Mouse (Mus musculus) embryonic facial prominence, embryonic 15.5 days (tissue): ENCODE measurements around the gene Gabbr2. TPM values are rescaled to one million over a fixed set of nuclear protein-coding genes. Genes with fewer than 3 reads are reported as not detected.

ENCODE experiments used
- ATAC-seq: fragments of 200-750 bp; cut with Nextera tagmentation; 2 replicates; pipeline ENCODE4 v1.8.0; 2017; ENCODE audit warnings: low read depth, moderate TSS enrichment; ENCODE audit not compliant: insufficient number of reproducible peaks, low FRiP score, low TSS enrichment
- H3K27ac ChIP-seq: fragments of 300-500 bp; sonication (generic); replicated peaks from 2 replicates; pipeline ENCODE4 v1.5.1; 2015; ENCODE audit warnings: mild to moderate bottlenecking, inconsistent platforms
- H3K27me3 ChIP-seq: fragments of 300-500 bp; sonication (generic); 2 replicates; pipeline ENCODE4 v1.6.1; 2015; ENCODE audit warnings: inconsistent platforms
- H3K36me3 ChIP-seq: fragments of 300-500 bp; sonication (generic); 2 replicates; pipeline ENCODE4 v1.6.1; 2015; ENCODE audit warnings: mild to moderate bottlenecking, inconsistent platforms
- H3K4me1 ChIP-seq: fragments of 300-500 bp; sonication (generic); 2 replicates; pipeline ENCODE4 v1.6.1; 2015; ENCODE audit warnings: inconsistent platforms
- H3K4me2 ChIP-seq: fragments of 300-500 bp; sonication (generic); replicated peaks from 2 replicates; pipeline ENCODE4 v1.6.1; 2015; ENCODE audit warnings: mild to moderate bottlenecking, inconsistent platforms
- H3K4me3 ChIP-seq: fragments of 300-500 bp; sonication (generic); replicated peaks from 2 replicates; pipeline ENCODE4 v1.5.1; 2015; ENCODE audit warnings: mild to moderate bottlenecking, inconsistent platforms
- H3K9ac ChIP-seq: fragments of 300-500 bp; sonication (generic); 2 replicates; pipeline ENCODE4 v1.6.1; 2015; ENCODE audit warnings: inconsistent platforms
- H3K9me3 ChIP-seq: fragments of 300-500 bp; sonication (generic); replicated peaks from 2 replicates; pipeline ENCODE4 v1.6.1; 2016; ENCODE audit warnings: inconsistent platforms
- WGBS: fragments of 180-500 bp; shearing (Covaris S2); methylation state at CpG from one replicate; pipeline ENCODE4 v1.1.7; 2015; 5-methylcytosine and 5-hydroxymethylcytosine counted together
- polyA plus RNA-seq: library from polyadenylated mRNA; unstranded; fragments of >200 nt; fragmentation: Nextera tagmentation; extraction: Ambion mirVana; gene quantifications from 2 replicates; pipeline ENCODE4 v1.2.1, GENCODE M21; 2015

Gene Gabbr2
- polyA plus RNA-seq, 1 experiment from 2014 or later: 0.27 TPM

GRCm38 (mm10) chr4:46758340-46759041 is 233.2 kb downstream of the Gabbr2 start:
- Histone ChIP-seq H3K27me3 (no peaks in the 10 kb centered on the region), H3K4me1 (no peaks in the 10 kb centered on the region), H3K4me3 (no peak overlapping the region), H3K36me3 (no peaks in the 10 kb centered on the region), H3K4me2 (no peak overlapping the region), H3K9me3 (no peaks in the 10 kb centered on the region), H3K9ac (no peak overlapping the region), H3K27ac (no peak overlapping the region)
- no peak for ATAC-seq
- WGBS: 60% methylated on average over 7 of the region's 7 CpGs

GRCm38 (mm10) chr4:46754407-46755194 is 237.1 kb downstream of the Gabbr2 start:
- Histone ChIP-seq H3K27me3 (no peaks in the 10 kb centered on the region), H3K36me3 (no peaks in the 10 kb centered on the region), H3K4me3 (no peak overlapping the region), H3K9ac (no peak overlapping the region; the same call in 1 of the 2 replicates), H3K9me3 (no peaks in the 10 kb centered on the region), H3K4me2 (no peak overlapping the region), H3K4me1 (no peaks in the 10 kb centered on the region), H3K27ac (no peak overlapping the region)
- 16% methylated on average over 6 of the region's 6 CpGs for WGBS
- no peak for ATAC-seq

- Histone ChIP-seq H3K36me3 (no peaks in the 10 kb centered on the region), H3K27ac (no peak overlapping the region), H3K4me3 (no peak overlapping the region), H3K27me3 (no peaks in the 10 kb centered on the region), H3K9ac (no peak overlapping the region), H3K9me3 (no peaks in the 10 kb centered on the region), H3K4me1 (no peaks in the 10 kb centered on the region), H3K4me2 (no peak overlapping the region)
- ATAC-seq: no peak
- 60% methylated on average over 4 of the region's 4 CpGs for WGBS
Observed at GRCm38 (mm10) chr4:46752306-46752705, 239.4 kb downstream of the Gabbr2 start.

- Histone ChIP-seq H3K36me3 (no peaks in the 10 kb centered on the region), H3K9ac (no peak overlapping the region), H3K4me3 (no peak overlapping the region), H3K27ac (no peak overlapping the region), H3K9me3 (no peaks in the 10 kb centered on the region), H3K4me2 (no peak overlapping the region), H3K4me1 (no peaks in the 10 kb centered on the region), H3K27me3 (no peaks in the 10 kb centered on the region)
- WGBS: 53% methylated on average over 8 of the region's 8 CpGs
- no peak for ATAC-seq
Observed at GRCm38 (mm10) chr4:46749015-46749414, 242.7 kb downstream of the Gabbr2 start.

GRCm38 (mm10) chr4:46747007-46747746 is 244.5 kb downstream of the Gabbr2 start:
- Histone ChIP-seq H3K9me3 (no peaks in the 10 kb centered on the region), H3K4me1 (no peaks in the 10 kb centered on the region; the same call in 1 of the 2 replicates), H3K27me3 (no peaks in the 10 kb centered on the region), H3K9ac (no peak overlapping the region), H3K36me3 (no peaks in the 10 kb centered on the region), H3K4me2 (no peak overlapping the region), H3K4me3 (no peak overlapping the region), H3K27ac (no peak overlapping the region)
- 32% methylated on average over 14 of the region's 14 CpGs for WGBS
- ATAC-seq: no peak

GRCm38 (mm10) chr4:46745536-46745935 is 246.1 kb downstream of the Gabbr2 start:
- Histone ChIP-seq H3K27me3 (no peaks in the 10 kb centered on the region), H3K27ac (no peak overlapping the region), H3K9me3 (no peaks in the 10 kb centered on the region), H3K36me3 (no peaks in the 10 kb centered on the region), H3K4me1 (no peaks in the 10 kb centered on the region; the same call in 1 of the 2 replicates), H3K9ac (no peak overlapping the region), H3K4me2 (no peak overlapping the region), H3K4me3 (no peak overlapping the region)
- WGBS: 87% methylated on average over 8 of the region's 8 CpGs
- no peak for ATAC-seq

GRCm38 (mm10) chr4:46744583-46745155 is 247.0 kb downstream of the Gabbr2 start:
- WGBS: 80% methylated on average over 7 of the region's 7 CpGs

GRCm38 (mm10) chr4:46742601-46743000 is 249.1 kb downstream of the Gabbr2 start:
- Histone ChIP-seq H3K4me1 (no peaks in the 10 kb centered on the region; the same call in 1 of the 2 replicates), H3K9ac (no peak overlapping the region), H3K36me3 (no peaks in the 10 kb centered on the region), H3K27ac (no peak overlapping the region), H3K4me2 (no peak overlapping the region), H3K27me3 (no peaks in the 10 kb centered on the region), H3K9me3 (no peaks in the 10 kb centered on the region), H3K4me3 (no peak overlapping the region)
- no peak for ATAC-seq
- 12% methylated on average over 2 of the region's 2 CpGs for WGBS

More at GRCm38 (mm10) chr4:46744583-46745155, 247.0 kb downstream of the Gabbr2 start:
- no peak overlapping the region for H3K9ac ChIP-seq
- H3K4me2 ChIP-seq: no peak overlapping the region
- no peaks in the 10 kb centered on the region; the same call in 1 of the 2 replicates for H3K4me1 ChIP-seq
- ATAC-seq: no peak
- H3K27me3 ChIP-seq: no peaks in the 10 kb centered on the region
- no peaks in the 10 kb centered on the region for H3K9me3 ChIP-seq
- H3K4me3 ChIP-seq: no peak overlapping the region
- no peaks in the 10 kb centered on the region for H3K36me3 ChIP-seq
- H3K27ac ChIP-seq: no peak overlapping the region

- H3K9me3 ChIP-seq: no peaks in the 10 kb centered on the region
Observed at GRCm38 (mm10) chr4:46736910-46737511, 254.7 kb downstream of the Gabbr2 start.

GRCm38 (mm10) chr4:46734906-46735305 is 256.8 kb downstream of the Gabbr2 start:
- no peak overlapping the region for H3K27ac ChIP-seq
- no peak for ATAC-seq
- no peak overlapping the region for H3K9ac ChIP-seq
- H3K9me3 ChIP-seq: no peaks in the 10 kb centered on the region
- no peaks in the 10 kb centered on the region for H3K36me3 ChIP-seq
- H3K4me1 ChIP-seq: no peaks in the 10 kb centered on the region
- no peak overlapping the region for H3K4me3 ChIP-seq
- no peak overlapping the region for H3K4me2 ChIP-seq
- 51% methylated on average over 5 of the region's 5 CpGs for WGBS
- no peaks in the 10 kb centered on the region for H3K27me3 ChIP-seq

More at GRCm38 (mm10) chr4:46736910-46737511, 254.7 kb downstream of the Gabbr2 start:
- Histone ChIP-seq H3K36me3 (no peaks in the 10 kb centered on the region), H3K27me3 (no peaks in the 10 kb centered on the region), H3K4me1 (no peaks in the 10 kb centered on the region), H3K9ac (no peak overlapping the region), H3K27ac (no peak overlapping the region), H3K4me2 (no peak overlapping the region), H3K4me3 (no peak overlapping the region)
- WGBS: 38% methylated on average over 9 of the region's 9 CpGs
- no peak for ATAC-seq
